Mouse (Mus musculus): ENCODE measurements around the gene Nek5.
"Not testable (repeated sequence)": the region's sequence is repeated elsewhere in the genome, so short reads cannot be mapped to it uniquely, and the experiment has no call there.

Nek5 gene

DNA sequence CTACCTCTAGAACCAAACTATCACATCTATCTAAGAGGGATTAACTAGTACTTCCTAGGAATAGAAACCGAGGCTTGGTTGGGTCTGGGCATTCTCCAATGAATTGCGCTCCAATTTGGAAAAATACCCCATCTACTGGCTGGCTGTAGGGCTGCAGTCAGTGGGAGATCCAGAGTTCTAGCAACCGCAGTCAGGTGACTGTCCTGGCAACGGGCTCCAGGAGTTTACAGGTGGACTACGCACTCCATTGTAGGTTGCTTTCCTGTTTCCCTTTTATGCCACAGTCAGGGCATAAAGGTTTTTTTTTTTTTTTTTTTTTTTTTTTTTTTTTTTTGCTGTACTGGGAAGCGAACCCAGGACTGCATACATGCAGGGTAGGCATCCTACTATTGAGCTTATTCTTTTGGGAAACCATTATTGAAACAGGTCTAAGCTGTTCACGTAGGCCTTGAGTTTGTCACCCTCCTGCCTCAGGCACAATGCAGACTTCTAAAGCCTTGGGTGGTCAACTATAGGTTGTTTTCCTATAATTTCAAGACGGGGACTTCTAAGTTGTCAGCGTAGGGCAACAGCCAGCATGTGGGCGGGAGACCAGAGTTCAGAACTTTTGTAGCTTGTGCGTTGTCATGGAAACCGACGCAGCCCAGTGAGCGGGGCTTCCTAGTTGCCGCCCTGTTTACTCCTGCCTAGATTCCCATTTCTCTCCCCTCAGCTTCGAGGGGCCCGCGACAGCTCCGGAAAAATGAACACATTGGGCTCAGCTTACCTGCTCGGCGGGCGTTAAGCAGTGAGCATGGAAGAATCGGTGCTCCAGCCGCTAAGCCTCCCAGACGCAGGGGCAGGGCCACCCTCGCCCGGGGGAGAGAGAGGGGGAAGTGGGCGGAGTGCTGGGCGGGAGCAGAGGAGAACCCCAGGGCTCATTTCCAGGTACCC, at the start of gene Nek5:
Gene Nek5 (minus strand): TSS at position 834 of the 933 bp plus-strand sequence.
- peak; percentile 79 for DNase-seq (ENCODE audit: low read depth, low spot score)

- DNase-seq (ENCODE audit: low read depth, low spot score): no peak
These were observed 44.3 kb upstream of the Nek5 start for GRCm38 (mm10) chr8:22169167-22169566.

- peak; percentile 93 for DNase-seq (ENCODE audit: low read depth, low spot score)
These were observed 41.3 kb upstream of the Nek5 start, which contains the start of gene Nek3 for GRCm38 (mm10) chr8:22166080-22166603. Gene Nek3 (minus strand): TSS chr8:22166435.

DNA sequence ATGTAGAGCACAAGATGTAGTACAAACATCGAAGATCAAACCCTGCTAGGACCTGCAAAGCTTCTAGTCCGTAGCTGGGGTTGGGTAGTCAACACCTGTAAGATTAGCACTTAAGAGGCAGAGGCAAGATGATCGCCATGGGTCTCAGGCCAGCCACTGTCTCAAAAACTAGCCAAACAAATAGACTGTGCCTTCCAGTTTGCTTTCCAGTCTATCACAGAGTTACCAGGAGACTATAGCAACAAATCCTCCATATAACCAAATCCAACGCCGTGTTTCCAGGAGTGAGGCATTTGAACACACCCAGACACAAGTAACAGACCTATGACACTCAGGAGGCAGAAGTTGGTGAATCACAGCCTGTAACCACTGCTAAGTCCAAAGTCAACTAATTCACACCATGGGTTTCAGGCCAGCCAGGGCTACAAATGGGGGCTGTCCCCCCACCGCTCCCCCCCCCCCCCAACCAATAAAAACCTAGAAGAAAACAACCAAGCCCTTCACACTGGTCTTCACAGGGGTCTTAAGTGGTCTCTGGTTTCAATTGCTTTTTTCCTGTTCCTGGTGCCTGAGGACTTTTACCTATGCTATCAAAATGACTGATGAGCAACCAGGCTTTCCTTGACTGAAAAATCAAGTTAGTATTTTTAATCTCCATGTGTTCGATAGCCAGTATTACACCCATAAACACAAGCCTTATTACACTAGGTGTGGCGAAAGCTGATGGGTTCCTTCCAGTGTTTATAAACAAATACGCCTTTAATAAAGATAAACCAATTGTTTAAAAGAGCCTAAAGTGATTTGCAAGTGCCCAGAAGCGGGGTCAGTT, 40.6 kb upstream of the Nek5 start:
- DNase-seq (ENCODE audit: low read depth, low spot score): peak; percentile 8

DNA sequence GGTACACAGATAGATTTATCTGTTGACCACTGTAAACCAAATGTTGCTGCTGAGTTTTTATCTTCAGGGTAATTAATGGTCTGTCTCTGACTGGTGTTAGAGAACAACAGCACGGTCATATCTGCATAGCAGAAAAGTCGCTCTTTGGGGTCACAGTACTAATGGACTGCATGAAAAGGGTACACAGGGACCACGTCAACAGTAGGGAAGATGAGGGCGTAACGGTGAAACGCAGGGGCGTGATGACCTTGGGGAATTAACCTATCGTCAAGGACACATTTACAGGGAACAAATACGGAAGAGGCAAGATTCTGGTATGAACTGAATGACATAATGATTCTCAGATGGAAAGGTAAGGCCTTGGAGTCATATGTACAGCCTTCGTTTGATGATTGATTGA, 39.6 kb upstream of the Nek5 start:
- DNase-seq (ENCODE audit: low read depth, low spot score): no peak

GRCm38 (mm10) chr8:22162206-22162605, 37.4 kb upstream of the Nek5 start:
- DNase-seq (ENCODE audit: low read depth, low spot score): no peak

DNA sequence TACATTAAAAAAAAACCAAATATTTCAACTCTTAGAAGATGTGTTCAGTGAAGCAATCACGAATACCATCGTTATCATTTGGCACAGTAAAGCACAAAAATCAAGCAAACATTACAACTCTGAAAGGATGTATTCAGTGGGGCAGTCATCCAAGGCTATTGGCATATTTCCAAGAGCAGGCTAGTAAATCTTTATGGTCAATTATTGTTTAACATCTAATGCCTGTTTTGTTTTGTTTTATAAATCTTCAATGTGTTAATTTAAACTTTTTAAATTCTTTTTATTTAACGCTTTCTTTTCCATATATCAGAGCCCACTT, 25.5 kb upstream of the Nek5 start:
- DNase-seq (ENCODE audit: low read depth, low spot score): no peak

DNA sequence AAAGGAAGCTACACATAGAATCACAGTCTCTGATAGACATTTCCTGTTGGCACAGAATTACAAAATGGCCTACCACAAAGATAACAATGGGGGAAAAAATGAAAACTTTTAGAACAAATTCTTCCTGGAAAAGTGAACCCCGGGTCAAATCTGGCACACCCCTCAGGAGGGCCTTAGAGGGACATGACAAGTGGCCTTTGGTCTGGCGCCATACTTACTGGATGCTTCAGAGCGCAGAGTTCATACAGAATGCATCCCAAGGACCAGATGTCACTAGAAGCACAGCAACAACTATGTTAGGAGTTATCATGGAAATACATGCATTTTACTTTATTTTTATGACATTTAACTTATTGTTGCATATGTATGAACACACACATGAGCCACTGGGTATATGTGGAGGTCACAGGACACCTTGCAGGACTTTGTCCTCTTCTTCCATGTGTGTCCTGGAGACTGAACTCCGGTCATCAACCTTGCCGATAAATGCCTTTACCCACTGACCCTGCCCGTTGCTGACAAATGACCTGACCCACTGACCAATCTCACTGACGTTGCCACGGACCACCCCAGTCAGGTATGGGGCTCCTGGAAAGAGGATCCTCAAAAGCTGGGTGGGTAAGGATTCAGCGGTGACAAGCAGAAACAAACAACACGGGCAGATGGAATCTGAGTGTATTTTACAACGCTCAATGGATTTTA, 24.9 kb upstream of the Nek5 start:
- no peak for DNase-seq (ENCODE audit: low read depth, low spot score)

DNA sequence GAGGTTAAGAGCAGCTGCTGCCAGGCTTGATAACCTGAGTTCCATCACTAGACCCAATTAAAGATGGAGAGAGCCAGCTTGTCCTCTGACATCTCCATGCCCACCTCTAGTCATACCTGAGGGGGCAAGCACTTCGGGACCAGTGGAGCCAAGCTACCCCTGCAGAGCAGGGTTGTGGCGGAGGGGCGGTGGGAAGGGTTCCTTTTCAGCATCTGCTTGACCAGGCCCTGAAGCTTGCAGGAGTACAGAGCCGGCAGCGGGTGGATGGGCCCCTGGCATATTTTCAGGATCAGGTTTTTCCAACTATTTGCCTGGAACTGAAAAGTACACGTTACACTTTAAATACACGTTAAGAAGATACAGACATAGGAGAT, 23.5 kb upstream of the Nek5 start:
- DNase-seq (ENCODE audit: low read depth, low spot score): no peak

- DNase-seq (ENCODE audit: low read depth, low spot score): no peak
These were observed 23.0 kb upstream of the Nek5 start for GRCm38 (mm10) chr8:22147706-22148366.

- DNase-seq (ENCODE audit: low read depth, low spot score): no peak
These were observed 21.0 kb upstream of the Nek5 start for GRCm38 (mm10) chr8:22145831-22146230.

GRCm38 (mm10) chr8:22143764-22144491, 19.1 kb upstream of the Nek5 start:
- no peak for DNase-seq (ENCODE audit: low read depth, low spot score)

DNA sequence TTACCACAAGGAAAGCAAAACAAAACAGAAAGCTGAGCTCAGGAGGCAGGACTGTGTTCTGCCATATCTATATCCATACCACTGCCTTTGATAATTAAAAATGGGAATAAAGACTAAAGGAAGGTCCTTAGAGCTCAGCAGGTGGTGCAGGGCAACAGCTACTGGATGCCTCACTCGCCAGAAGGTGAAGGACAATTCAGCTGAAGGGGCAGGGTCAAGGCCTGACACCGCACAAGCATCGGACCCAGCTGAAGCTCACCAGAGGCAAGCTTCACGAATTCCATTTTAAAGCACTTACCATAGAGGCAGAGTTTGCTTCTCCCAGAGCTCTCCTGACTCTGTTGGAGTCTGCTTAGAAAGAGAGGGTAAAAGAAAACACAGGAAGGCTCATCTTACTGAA, 17.7 kb upstream of the Nek5 start:
- no peak for DNase-seq (ENCODE audit: low read depth, low spot score)

DNA sequence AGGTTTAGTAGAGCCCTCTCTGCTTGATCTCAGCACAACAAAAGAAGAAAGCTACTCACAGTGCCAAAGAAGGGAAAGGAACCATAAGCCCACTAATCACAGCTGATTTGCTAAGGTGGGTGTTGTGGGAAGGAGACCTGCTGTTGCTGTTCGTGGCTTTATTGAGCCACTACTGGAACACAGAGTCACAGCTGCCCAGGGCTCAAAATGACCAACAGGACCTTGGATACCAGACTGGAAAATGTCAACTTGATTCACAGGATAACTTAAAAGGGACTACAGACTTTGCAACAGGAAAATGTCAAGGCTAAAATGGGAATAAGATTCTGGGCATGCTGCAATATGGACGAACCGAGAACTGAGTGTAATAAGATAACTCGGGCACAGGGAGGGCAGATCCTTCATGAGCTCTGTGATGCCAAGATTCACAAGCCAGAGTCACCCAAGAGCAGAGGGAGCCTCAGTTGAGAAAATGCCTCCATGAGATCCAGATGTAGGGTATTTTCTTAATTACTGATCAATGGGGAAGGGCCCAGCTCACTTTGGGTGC, 17.1 kb upstream of the Nek5 start:
- DNase-seq (ENCODE audit: low read depth, low spot score): no peak

DNA sequence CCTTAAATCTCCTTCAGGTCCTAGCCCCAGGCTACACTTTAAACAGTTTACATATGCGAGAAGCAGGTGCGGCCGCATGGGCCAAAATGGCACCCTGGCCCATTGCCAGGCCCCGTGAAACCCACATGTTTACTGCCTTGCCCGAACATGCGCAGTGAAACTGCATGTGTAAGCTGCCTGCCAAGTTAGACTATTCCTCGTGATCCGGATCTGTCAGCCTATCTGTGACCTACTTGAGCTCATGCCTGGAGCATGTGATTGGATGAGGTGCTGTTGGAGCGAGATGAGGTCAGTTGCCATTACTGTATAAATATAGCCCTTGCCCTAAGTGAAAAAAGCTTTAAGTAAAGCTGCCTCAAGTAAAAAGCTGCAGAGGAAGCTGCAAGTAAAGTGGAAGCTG, 11.6 kb upstream of the Nek5 start:
- DNase-seq (ENCODE audit: low read depth, low spot score): not testable (repeated sequence)

DNA sequence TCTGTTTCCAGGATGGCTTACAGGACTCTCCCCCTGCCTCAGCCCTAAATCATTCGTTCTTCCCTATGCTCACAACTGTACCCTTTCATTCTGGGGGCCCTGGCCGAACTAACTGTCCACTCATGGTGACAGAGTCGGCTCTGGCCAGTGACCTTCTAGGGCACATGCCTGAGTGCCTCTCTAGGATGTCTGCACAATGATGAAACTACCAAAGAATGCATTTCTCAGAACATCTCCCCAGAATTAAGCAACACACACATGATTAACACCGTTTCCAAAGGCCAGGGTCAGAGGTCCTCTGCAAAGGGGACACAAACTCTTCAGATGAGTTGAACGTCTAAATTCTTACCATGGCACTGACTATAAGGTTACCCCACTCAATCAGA, 9.9 kb upstream of the Nek5 start:
- no peak for DNase-seq (ENCODE audit: low read depth, low spot score)

DNA sequence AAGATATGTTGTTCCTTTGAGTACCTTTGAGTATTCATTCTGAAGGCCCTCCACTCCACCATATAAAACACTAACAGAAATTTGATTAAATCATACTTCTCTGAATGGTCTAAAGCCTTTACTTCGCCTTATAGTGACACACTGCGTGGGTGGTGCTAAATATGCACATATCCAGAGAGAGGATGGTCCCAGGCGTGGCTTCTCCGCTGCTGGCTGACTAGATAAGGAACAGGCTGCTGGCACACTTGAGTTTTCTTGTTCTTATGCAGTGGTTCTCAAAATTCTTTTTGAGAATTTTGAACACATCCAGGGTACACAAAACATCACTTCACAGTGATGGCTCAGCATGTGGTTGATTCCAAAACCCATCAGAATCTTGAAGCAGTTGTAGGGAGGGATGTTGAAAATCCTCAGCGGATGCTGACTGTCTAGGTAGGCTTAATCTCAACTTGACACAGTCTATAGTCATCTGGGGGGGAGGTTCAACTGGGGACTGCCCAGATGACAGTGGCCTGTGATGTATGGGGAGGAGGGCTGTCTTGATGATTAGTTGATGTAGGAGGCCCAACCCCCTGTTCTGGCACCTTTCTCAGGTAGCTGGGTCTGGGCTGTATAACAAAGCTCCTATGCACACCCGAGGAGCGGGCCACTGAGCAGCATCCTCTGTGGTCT, 9.4 kb upstream of the Nek5 start:
- no peak for DNase-seq (ENCODE audit: low read depth, low spot score)

DNA sequence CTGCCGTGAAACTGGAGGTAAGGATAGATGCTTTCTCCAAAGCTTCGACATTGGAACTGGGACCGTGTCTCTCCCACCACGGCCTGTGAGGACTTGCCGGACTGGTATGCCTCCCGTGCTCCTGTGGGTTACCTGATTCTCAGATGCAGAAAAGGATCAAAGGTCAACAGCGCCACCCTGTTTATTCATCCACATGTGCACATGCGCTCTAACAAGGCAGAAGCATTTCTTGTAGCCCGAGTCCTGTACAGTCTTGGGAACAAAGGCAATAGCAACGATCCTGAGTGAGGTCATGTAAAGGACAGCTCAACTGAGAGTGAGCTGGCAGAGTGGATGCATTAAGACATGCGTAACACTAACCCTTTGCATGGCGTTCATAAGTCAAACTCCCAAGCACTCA, 7.2 kb upstream of the Nek5 start:
- no peak for DNase-seq (ENCODE audit: low read depth, low spot score)

DNA sequence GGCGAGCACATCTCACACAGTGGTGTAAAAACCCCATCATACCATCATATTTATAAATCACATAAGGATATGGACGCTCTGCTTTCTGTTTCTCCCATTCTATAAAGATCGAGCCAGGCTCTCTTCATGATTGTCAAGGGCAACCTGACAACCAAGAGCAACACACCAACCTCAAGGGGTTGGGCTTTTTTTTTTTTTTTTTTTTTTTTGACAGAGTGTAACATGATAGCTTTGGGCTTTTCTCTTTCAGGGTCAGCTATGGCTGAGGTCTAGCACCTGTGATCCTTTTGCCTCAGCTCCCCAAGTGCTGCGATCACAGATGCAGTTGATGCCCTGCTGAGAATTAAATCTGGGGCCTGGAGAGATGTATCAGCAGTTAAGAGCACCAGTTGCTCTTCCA, 17.8 kb downstream of the Nek5 start:
- DNase-seq (ENCODE audit: low read depth, low spot score): no peak

DNA sequence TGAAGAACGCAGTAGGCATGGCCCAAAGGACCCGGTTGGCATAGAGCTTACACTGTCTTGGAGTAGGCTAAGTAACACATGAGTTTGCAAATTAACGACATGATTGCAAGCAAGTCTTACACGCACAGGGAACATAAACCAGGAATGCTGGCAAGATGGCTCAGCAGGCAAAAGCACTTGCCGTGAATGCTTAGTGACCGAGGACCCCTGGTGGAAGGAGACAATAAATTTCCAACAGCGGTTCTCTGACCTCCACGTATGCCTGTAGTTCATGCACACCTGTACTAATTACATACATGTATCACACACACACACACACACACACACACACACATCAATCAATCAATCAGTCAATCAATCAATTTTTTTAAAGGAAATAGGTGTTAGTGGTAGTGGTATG, 33.3 kb downstream of the Nek5 start:
- peak; percentile 32 for DNase-seq (ENCODE audit: low read depth, low spot score)
